Mouse (Mus musculus): ENCODE data around the gene Gnaz. TPM values are rescaled to one million over a fixed set of nuclear protein-coding genes. Genes with fewer than 3 reads are reported as not detected.

Gnaz gene
- polyA plus RNA-seq, 1 experiment: 5.3 TPM

GRCm38 (mm10) chr10:74983176-74983575 lies 16.2 kb downstream of the Gnaz start:
- WGBS: 54% methylated on average over 8 of the region's 8 CpGs
- TF ChIP-seq CTCF (IDR thresholded peaks at IDR 0.05; ENCODE audit: extremely low read depth, insufficient read depth, insufficient read length, insufficient replicate concordance): no peak
- TF ChIP-seq POLR2A (IDR thresholded peaks at IDR 0.05; ENCODE audit: low read depth, low read length): no peak
- Histone ChIP-seq H3K4me3 (ENCODE audit: extremely low read depth, insufficient read depth, insufficient read length) (no peak overlapping the region), H3K4me1 (ENCODE audit: control insufficient read depth, insufficient read depth, insufficient read length) (no peaks in the 10 kb centered on the region), H3K36me3 (ENCODE audit: control insufficient read depth, insufficient read depth, low read length) (no peaks in the 10 kb centered on the region), H3K27me3 (ENCODE audit: control insufficient read depth, insufficient read depth, low read length) (no peaks in the 10 kb centered on the region), H3K27ac (ENCODE audit: insufficient read depth, low read length) (no peak overlapping the region)
- no peak for DNase-seq (ENCODE audit: low read depth in 1 of 2, low spot score in 2 of 2)

GRCm38 (mm10) chr10:74987698-74988470 lies 20.9 kb downstream of the Gnaz start:
- no peaks in the 10 kb centered on the region for H3K4me1 ChIP-seq (ENCODE audit: control insufficient read depth, insufficient read depth, insufficient read length)

GRCm38 (mm10) chr10:74989814-74990213 lies 22.8 kb downstream of the Gnaz start:
- no peaks in the 10 kb centered on the region for H3K4me1 ChIP-seq (ENCODE audit: control insufficient read depth, insufficient read depth, insufficient read length)
- H3K36me3 ChIP-seq (ENCODE audit: control insufficient read depth, insufficient read depth, low read length): no peaks in the 10 kb centered on the region
- no peak overlapping the region for H3K27ac ChIP-seq (ENCODE audit: insufficient read depth, low read length)
- 75% methylated on average over 4 of the region's 4 CpGs for WGBS
- H3K4me3 ChIP-seq (ENCODE audit: extremely low read depth, insufficient read depth, insufficient read length): no peak overlapping the region
- DNase-seq (ENCODE audit: low read depth in 1 of 2, low spot score in 2 of 2): no peak
- TF ChIP-seq CTCF (IDR thresholded peaks at IDR 0.05; ENCODE audit: extremely low read depth, insufficient read depth, insufficient read length, insufficient replicate concordance) (no peak), POLR2A (IDR thresholded peaks at IDR 0.05; ENCODE audit: low read depth, low read length) (no peak)
- no peaks in the 10 kb centered on the region for H3K27me3 ChIP-seq (ENCODE audit: control insufficient read depth, insufficient read depth, low read length)

More at GRCm38 (mm10) chr10:74987698-74988470, 20.9 kb downstream of the Gnaz start:
- DNase-seq (ENCODE audit: low read depth in 1 of 2, low spot score in 2 of 2): no peak
- Histone ChIP-seq H3K36me3 (ENCODE audit: control insufficient read depth, insufficient read depth, low read length) (no peaks in the 10 kb centered on the region), H3K4me3 (ENCODE audit: extremely low read depth, insufficient read depth, insufficient read length) (no peak overlapping the region), H3K27ac (ENCODE audit: insufficient read depth, low read length) (no peak overlapping the region), H3K27me3 (ENCODE audit: control insufficient read depth, insufficient read depth, low read length) (no peaks in the 10 kb centered on the region)
- TF ChIP-seq CTCF (IDR thresholded peaks at IDR 0.05; ENCODE audit: extremely low read depth, insufficient read depth, insufficient read length, insufficient replicate concordance) (no peak), POLR2A (IDR thresholded peaks at IDR 0.05; ENCODE audit: low read depth, low read length) (no peak)
- WGBS: 27% methylated on average over 14 of the region's 14 CpGs

GRCm38 (mm10) chr10:74990584-74991322 lies 23.8 kb downstream of the Gnaz start:
- no peak overlapping the region for H3K4me3 ChIP-seq (ENCODE audit: extremely low read depth, insufficient read depth, insufficient read length)
- no peak overlapping the region for H3K27ac ChIP-seq (ENCODE audit: insufficient read depth, low read length)
- TF ChIP-seq POLR2A (IDR thresholded peaks at IDR 0.05; ENCODE audit: low read depth, low read length): no peak
- TF ChIP-seq CTCF (IDR thresholded peaks at IDR 0.05; ENCODE audit: extremely low read depth, insufficient read depth, insufficient read length, insufficient replicate concordance): no peak
- H3K27me3 ChIP-seq (ENCODE audit: control insufficient read depth, insufficient read depth, low read length): no peaks in the 10 kb centered on the region
- H3K36me3 ChIP-seq (ENCODE audit: control insufficient read depth, insufficient read depth, low read length): no peaks in the 10 kb centered on the region
- DNase-seq (ENCODE audit: low read depth in 1 of 2, low spot score in 2 of 2): no peak
- H3K4me1 ChIP-seq (ENCODE audit: control insufficient read depth, insufficient read depth, insufficient read length): no peaks in the 10 kb centered on the region
- WGBS: 87% methylated on average over 26 of the region's 26 CpGs

GRCm38 (mm10) chr10:74994863-74995262 lies 27.9 kb downstream of the Gnaz start:
- H3K36me3 ChIP-seq (ENCODE audit: control insufficient read depth, insufficient read depth, low read length): no peaks in the 10 kb centered on the region
- H3K4me1 ChIP-seq (ENCODE audit: control insufficient read depth, insufficient read depth, insufficient read length): no peaks in the 10 kb centered on the region
- no peak for TF ChIP-seq CTCF (IDR thresholded peaks at IDR 0.05; ENCODE audit: extremely low read depth, insufficient read depth, insufficient read length, insufficient replicate concordance)
- TF ChIP-seq POLR2A (IDR thresholded peaks at IDR 0.05; ENCODE audit: low read depth, low read length): no peak
- WGBS: 72% methylated on average over 5 of the region's 5 CpGs
- DNase-seq (ENCODE audit: low read depth in 1 of 2, low spot score in 2 of 2): no peak
- H3K4me3 ChIP-seq (ENCODE audit: extremely low read depth, insufficient read depth, insufficient read length): no peak overlapping the region
- no peaks in the 10 kb centered on the region for H3K27me3 ChIP-seq (ENCODE audit: control insufficient read depth, insufficient read depth, low read length)
- H3K27ac ChIP-seq (ENCODE audit: insufficient read depth, low read length): no peak overlapping the region

GRCm38 (mm10) chr10:74995377-74995776 lies 28.4 kb downstream of the Gnaz start:
- Histone ChIP-seq H3K27me3 (ENCODE audit: control insufficient read depth, insufficient read depth, low read length) (no peaks in the 10 kb centered on the region), H3K4me3 (ENCODE audit: extremely low read depth, insufficient read depth, insufficient read length) (no peak overlapping the region), H3K4me1 (ENCODE audit: control insufficient read depth, insufficient read depth, insufficient read length) (no peaks in the 10 kb centered on the region), H3K27ac (ENCODE audit: insufficient read depth, low read length) (no peak overlapping the region), H3K36me3 (ENCODE audit: control insufficient read depth, insufficient read depth, low read length) (no peaks in the 10 kb centered on the region)
- no peak for TF ChIP-seq POLR2A (IDR thresholded peaks at IDR 0.05; ENCODE audit: low read depth, low read length)
- no peak for TF ChIP-seq CTCF (IDR thresholded peaks at IDR 0.05; ENCODE audit: extremely low read depth, insufficient read depth, insufficient read length, insufficient replicate concordance)
- DNase-seq (ENCODE audit: low read depth in 1 of 2, low spot score in 2 of 2): no peak
- 76% methylated on average over 17 of the region's 17 CpGs for WGBS
